Mouse (Mus musculus): ENCODE measurements around the gene Hist1h4f. TPM values are rescaled to one million over a fixed set of nuclear protein-coding genes. Genes with fewer than 3 reads are reported as not detected.
A peak's percentile ranks its signal among the peaks of the same experiment; 100 is the strongest.

Gene Hist1h4f
- total and polyA plus RNA-seq, 2 experiments: 77.8 TPM; not detected in 1

DNA sequence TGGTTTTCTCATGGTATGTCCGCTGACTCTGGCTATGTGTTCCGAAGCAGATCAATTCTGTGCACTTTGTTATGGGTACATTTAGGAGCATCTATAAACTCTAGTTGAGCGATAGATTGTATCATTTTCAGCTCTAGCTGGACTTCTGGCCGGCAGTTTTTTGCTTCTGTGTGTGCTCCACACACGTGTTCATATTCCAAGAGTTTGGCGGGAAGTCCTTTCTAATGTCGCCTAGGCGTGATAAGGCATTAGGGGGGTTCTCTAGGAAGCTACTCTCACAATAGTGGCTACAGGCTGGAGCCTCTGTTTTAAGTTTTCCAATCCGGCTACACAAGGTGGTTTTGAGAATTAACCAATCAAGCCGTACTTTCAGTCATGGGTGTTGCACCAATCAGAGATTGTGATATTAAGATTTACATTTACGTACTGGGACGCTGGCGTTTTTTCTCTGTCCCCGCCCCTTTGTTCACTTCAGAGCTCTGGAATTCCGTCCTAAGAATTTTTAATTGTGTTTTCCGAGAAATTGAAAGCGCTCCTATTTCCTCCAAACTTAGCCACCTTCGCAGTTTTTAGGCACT, 4.5 kb upstream of the Hist1h4f start:
- H3K9ac ChIP-seq (ENCODE audit: low read depth, low read length): peak overlapping the region; percentile 43
- no peaks in the 10 kb centered on the region for H3K27me3 ChIP-seq (ENCODE audit: control insufficient read depth, insufficient read depth, low read length)
- 0 out of 2 replicates have a peak, but pooled peaks cover 2% of the 10 kb centered on the region for H3K4me1 ChIP-seq (ENCODE audit: control insufficient read depth, insufficient read depth, low read length)
- no peaks in the 10 kb centered on the region for H3K79me2 ChIP-seq (ENCODE audit: control insufficient read depth, insufficient read depth, low read length)
- peak; percentile 91 for DNase-seq (ENCODE audit: extremely low read depth, low read depth, low spot score)
- H3K36me3 ChIP-seq (ENCODE audit: control insufficient read depth, insufficient read depth, low read length): no peaks in the 10 kb centered on the region
- H3K27ac ChIP-seq (replicated peaks; ENCODE audit: insufficient read depth, low read depth, low read length): peak overlapping the region; percentile 24
- H3K4me3 ChIP-seq (ENCODE audit: insufficient read depth, low read depth, low read length): peak overlapping the region; percentile 66
- under 1% methylated on average over 18 of the region's 18 CpGs for WGBS
- no peak for TF ChIP-seq CTCF (IDR thresholded peaks at IDR 0.05; ENCODE audit: low read depth, low read length)
- no peak for TF ChIP-seq POLR2A (IDR thresholded peaks at IDR 0.05; ENCODE audit: extremely low read depth, insufficient read depth, low read length)

DNA sequence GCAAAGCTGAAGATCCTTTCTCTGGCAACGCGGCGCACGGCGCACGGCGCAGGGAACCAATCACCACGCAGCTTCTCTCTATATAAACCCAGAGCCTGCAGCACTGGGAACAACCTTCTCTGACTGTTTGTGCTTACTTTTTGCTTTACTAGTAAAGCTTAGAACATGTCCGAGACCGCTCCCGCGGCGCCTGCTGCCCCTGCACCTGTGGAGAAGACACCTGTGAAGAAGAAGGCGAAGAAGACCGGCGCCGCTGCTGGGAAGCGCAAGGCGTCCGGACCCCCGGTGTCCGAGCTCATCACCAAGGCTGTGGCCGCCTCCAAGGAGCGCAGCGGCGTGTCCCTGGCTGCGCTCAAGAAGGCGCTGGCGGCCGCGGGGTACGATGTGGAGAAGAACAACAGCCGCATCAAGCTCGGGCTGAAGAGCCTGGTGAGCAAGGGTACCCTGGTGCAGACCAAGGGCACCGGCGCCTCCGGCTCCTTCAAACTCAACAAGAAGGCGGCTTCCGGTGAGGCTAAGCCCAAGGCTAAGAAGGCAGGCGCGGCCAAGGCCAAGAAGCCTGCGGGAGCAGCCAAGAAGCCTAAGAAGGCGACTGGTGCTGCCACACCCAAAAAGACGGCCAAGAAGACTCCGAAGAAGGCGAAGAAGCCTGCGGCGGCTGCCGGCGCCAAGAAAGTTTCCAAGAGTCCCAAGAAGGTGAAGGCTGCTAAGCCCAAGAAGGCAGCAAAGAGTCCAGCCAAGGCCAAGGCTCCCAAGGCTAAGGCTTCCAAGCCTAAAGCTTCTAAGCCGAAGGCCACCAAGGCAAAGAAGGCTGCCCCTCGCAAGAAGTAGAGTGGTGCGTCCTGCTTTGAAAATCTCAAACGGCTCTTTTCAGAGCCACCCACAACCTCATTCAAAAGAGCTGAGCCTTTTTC, 3.7 kb upstream of the Hist1h4f start:
- Histone ChIP-seq H3K79me2 (ENCODE audit: control insufficient read depth, insufficient read depth, low read length) (no peaks in the 10 kb centered on the region), H3K4me3 (ENCODE audit: insufficient read depth, low read depth, low read length) (peak overlapping the region; percentile 66), H3K9ac (ENCODE audit: low read depth, low read length) (peak overlapping the region; percentile 43), H3K4me1 (ENCODE audit: control insufficient read depth, insufficient read depth, low read length) (no peaks in the 10 kb centered on the region; the same call in 1 of the 2 replicates), H3K27me3 (ENCODE audit: control insufficient read depth, insufficient read depth, low read length) (no peaks in the 10 kb centered on the region), H3K36me3 (ENCODE audit: control insufficient read depth, insufficient read depth, low read length) (no peaks in the 10 kb centered on the region), H3K27ac (replicated peaks; ENCODE audit: insufficient read depth, low read depth, low read length) (peak overlapping the region; percentile 27)
- DNase-seq (ENCODE audit: extremely low read depth, low read depth, low spot score): peak; percentile 80
- no peak for TF ChIP-seq CTCF (IDR thresholded peaks at IDR 0.05; ENCODE audit: low read depth, low read length)
- peak; percentile 90 for TF ChIP-seq POLR2A (IDR thresholded peaks at IDR 0.05; ENCODE audit: extremely low read depth, insufficient read depth, low read length)
- WGBS: under 1% methylated on average over 54 of the region's 54 CpGs

DNA sequence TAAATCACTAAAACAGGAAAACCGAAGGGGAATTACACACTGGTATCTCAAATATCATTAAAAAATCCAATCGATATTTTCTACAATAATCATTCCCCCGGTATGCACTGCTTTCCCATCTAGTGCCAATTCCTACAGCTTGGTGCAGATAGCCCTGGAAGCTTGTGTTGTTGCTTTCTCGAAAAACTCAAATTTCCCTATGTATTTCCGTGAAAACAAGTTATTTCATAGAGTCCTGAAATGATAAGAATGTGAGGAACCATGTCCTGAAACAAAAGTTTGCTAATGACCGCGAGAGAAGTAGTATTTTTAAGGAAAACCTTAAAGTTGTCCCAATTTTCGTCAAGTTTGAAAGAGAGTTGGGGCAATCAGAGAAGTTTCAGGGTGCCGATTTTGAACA, 2.9 kb upstream of the Hist1h4f start:
- Histone ChIP-seq H3K27ac (replicated peaks; ENCODE audit: insufficient read depth, low read depth, low read length) (no peak overlapping the region), H3K79me2 (ENCODE audit: control insufficient read depth, insufficient read depth, low read length) (no peaks in the 10 kb centered on the region), H3K36me3 (ENCODE audit: control insufficient read depth, insufficient read depth, low read length) (no peaks in the 10 kb centered on the region), H3K27me3 (ENCODE audit: control insufficient read depth, insufficient read depth, low read length) (no peaks in the 10 kb centered on the region), H3K4me3 (ENCODE audit: insufficient read depth, low read depth, low read length) (no peak overlapping the region; the same call in 1 of the 2 replicates), H3K4me1 (ENCODE audit: control insufficient read depth, insufficient read depth, low read length) (no peaks in the 10 kb centered on the region; the same call in 1 of the 2 replicates), H3K9ac (ENCODE audit: low read depth, low read length) (no peak overlapping the region)
- 9% methylated on average over 9 of the region's 9 CpGs for WGBS
- no peak for TF ChIP-seq CTCF (IDR thresholded peaks at IDR 0.05; ENCODE audit: low read depth, low read length)
- no peak for TF ChIP-seq POLR2A (IDR thresholded peaks at IDR 0.05; ENCODE audit: extremely low read depth, insufficient read depth, low read length)
- peak; percentile 29 for DNase-seq (ENCODE audit: extremely low read depth, low read depth, low spot score)

DNA sequence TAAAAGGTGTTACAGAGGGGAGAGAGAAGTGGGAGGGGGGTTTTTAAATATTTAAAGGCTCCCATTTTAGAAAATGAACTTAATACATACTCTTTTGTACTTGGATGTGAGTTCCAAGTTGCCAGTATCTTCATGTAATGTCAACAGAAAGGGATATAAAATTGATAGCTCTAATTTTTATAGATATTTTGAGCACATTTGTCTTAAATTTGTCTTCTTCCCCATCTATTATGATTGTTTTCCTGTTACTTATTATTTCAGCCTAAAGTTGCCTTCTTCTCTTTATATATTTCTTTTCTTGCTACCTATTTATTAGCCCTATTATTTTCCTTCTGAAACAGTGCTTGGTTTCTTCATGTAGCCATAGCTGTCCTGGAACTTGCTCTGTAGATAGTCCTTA, 1.5 kb upstream of the Hist1h4f start, which contains the start of gene Hist1h1d:
TSS of gene Hist1h1d (plus strand) at position 301 of the 400 bp plus-strand sequence.
- H3K4me1 ChIP-seq (ENCODE audit: control insufficient read depth, insufficient read depth, low read length): no peaks in the 10 kb centered on the region; the same call in 1 of the 2 replicates
- H3K27me3 ChIP-seq (ENCODE audit: control insufficient read depth, insufficient read depth, low read length): no peaks in the 10 kb centered on the region
- H3K79me2 ChIP-seq (ENCODE audit: control insufficient read depth, insufficient read depth, low read length): no peaks in the 10 kb centered on the region
- H3K36me3 ChIP-seq (ENCODE audit: control insufficient read depth, insufficient read depth, low read length): no peaks in the 10 kb centered on the region
- no peak for DNase-seq (ENCODE audit: extremely low read depth, low read depth, low spot score)
- no peak within 1 kb of the TSS for H3K4me3 ChIP-seq (ENCODE audit: insufficient read depth, low read depth, low read length)
- no peak for TF ChIP-seq POLR2A (IDR thresholded peaks at IDR 0.05; ENCODE audit: extremely low read depth, insufficient read depth, low read length)
- no peak for TF ChIP-seq CTCF (IDR thresholded peaks at IDR 0.05; ENCODE audit: low read depth, low read length)
- H3K9ac ChIP-seq (ENCODE audit: low read depth, low read length): no peak within 1 kb of the TSS
- H3K27ac ChIP-seq (replicated peaks; ENCODE audit: insufficient read depth, low read depth, low read length): no peak within 1 kb of the TSS

DNA sequence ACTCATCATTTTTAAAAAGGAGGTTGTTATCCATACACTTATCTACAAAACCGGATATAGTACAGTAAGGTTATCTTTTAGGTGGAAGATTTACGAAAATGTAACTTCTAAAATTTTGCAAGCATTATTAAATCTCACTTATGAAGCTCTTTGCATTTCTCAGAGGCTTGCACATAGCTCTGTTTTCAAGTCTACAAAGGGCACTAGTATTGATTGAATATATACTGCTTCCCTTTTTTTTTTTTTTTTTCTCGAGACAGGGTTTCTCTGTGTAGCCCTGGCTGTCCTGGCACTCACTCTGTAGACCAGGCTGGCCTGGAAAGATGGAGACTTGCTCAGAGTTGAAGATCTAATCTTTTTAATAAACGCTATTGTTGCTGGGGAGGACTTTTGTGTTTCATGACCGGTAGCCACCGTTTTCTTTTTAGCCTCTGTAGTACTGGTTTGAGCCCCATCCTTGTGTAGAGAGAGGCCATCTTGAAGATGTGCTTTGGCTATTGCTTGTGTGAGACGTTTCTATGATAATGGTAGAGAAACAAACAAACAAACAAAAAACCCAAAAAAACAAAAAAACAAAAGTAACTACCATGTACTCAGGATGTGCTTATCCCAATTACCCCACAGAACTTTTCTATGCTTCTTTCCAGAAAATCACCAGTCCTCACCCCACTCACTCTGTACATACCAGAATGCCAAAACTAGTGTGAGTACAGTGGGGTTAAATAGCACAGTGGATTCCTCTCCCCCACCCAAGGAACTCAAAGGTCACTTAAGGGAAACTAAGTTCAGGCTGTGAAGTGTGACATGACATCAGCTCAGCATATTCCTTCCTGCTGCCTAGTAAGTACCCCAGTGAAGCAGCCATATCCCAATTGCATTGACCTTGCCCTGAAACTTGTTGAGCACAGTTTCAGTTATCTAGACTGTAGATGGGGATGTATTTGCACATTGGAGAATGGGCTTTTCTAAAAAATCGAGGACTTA, 775 bp upstream of the Hist1h4f start:
- Histone ChIP-seq H3K4me3 (ENCODE audit: insufficient read depth, low read depth, low read length) (no peak overlapping the region), H3K36me3 (ENCODE audit: control insufficient read depth, insufficient read depth, low read length) (no peaks in the 10 kb centered on the region), H3K27ac (replicated peaks; ENCODE audit: insufficient read depth, low read depth, low read length) (no peak overlapping the region), H3K79me2 (ENCODE audit: control insufficient read depth, insufficient read depth, low read length) (no peaks in the 10 kb centered on the region), H3K4me1 (ENCODE audit: control insufficient read depth, insufficient read depth, low read length) (no peaks in the 10 kb centered on the region; the same call in 1 of the 2 replicates), H3K9ac (ENCODE audit: low read depth, low read length) (no peak overlapping the region), H3K27me3 (ENCODE audit: control insufficient read depth, insufficient read depth, low read length) (no peaks in the 10 kb centered on the region)
- no peak for TF ChIP-seq POLR2A (IDR thresholded peaks at IDR 0.05; ENCODE audit: extremely low read depth, insufficient read depth, low read length)
- no peak for TF ChIP-seq CTCF (IDR thresholded peaks at IDR 0.05; ENCODE audit: low read depth, low read length)
- no peak for DNase-seq (ENCODE audit: extremely low read depth, low read depth, low spot score)
- 44% methylated on average over 8 of the region's 8 CpGs for WGBS

All from liver, adult 2 months (tissue).